Mouse (Mus musculus) thymus, postnatal 4 days (tissue): ENCODE results near the gene Necap1.

Source experiments
- DNase-seq: peaks from one replicate; pipeline ENCODE4 v3.0.0; 2021

Necap1 gene

GRCm38 (mm10) chr6:122873871-122874719, at the start of gene Necap1:
TSS of gene Necap1 (plus strand) at chr6:122874474.
- peak; percentile 98 for DNase-seq

- no peak for DNase-seq
Observed at GRCm38 (mm10) chr6:122825166-122825565, 49.1 kb upstream of the Necap1 start.

GRCm38 (mm10) chr6:122825923-122826742, 48.1 kb upstream of the Necap1 start:
- peak; percentile 66 for DNase-seq

- DNase-seq = peak; percentile 71
Observed at GRCm38 (mm10) chr6:122828086-122828485, 46.2 kb upstream of the Necap1 start.

GRCm38 (mm10) chr6:122832880-122833279, 41.4 kb upstream of the Necap1 start:
- DNase-seq = no peak

GRCm38 (mm10) chr6:122834365-122834764, 39.9 kb upstream of the Necap1 start:
- peak; percentile 71 for DNase-seq

- DNase-seq = no peak
Observed at GRCm38 (mm10) chr6:122836974-122837373, 37.3 kb upstream of the Necap1 start.

- DNase-seq = no peak
Observed at GRCm38 (mm10) chr6:122837539-122837938, 36.7 kb upstream of the Necap1 start.

- no peak for DNase-seq
Observed at GRCm38 (mm10) chr6:122843759-122844158, 30.5 kb upstream of the Necap1 start.

- no peak for DNase-seq
Observed at GRCm38 (mm10) chr6:122852696-122853095, 21.6 kb upstream of the Necap1 start.

- no peak for DNase-seq
Observed at GRCm38 (mm10) chr6:122854552-122854951, 19.7 kb upstream of the Necap1 start.

- DNase-seq = no peak
Observed at GRCm38 (mm10) chr6:122855955-122856354, 18.3 kb upstream of the Necap1 start, which contains the start of gene C3ar1. TSS of gene C3ar1 (minus strand) at chr6:122856161.

- no peak for DNase-seq
Observed at GRCm38 (mm10) chr6:122862434-122862833, 11.8 kb upstream of the Necap1 start.

- DNase-seq = no peak
Observed at GRCm38 (mm10) chr6:122862871-122863270, 11.4 kb upstream of the Necap1 start.

GRCm38 (mm10) chr6:122867914-122868313, 6.4 kb upstream of the Necap1 start:
- peak; percentile 26 for DNase-seq

GRCm38 (mm10) chr6:122869846-122870245, 4.4 kb upstream of the Necap1 start:
- no peak for DNase-seq

GRCm38 (mm10) chr6:122872800-122873199, 1.5 kb upstream of the Necap1 start:
- no peak for DNase-seq

- DNase-seq = no peak
Observed at GRCm38 (mm10) chr6:122874720-122875389, 581 bp downstream of the Necap1 start.

- no peak for DNase-seq
Observed at GRCm38 (mm10) chr6:122879141-122879735, 5.0 kb downstream of the Necap1 start.

- no peak for DNase-seq
Observed at GRCm38 (mm10) chr6:122879781-122880505, 5.7 kb downstream of the Necap1 start.

- no peak for DNase-seq
Observed at GRCm38 (mm10) chr6:122881287-122881686, 7.0 kb downstream of the Necap1 start.

- DNase-seq = no peak
Observed at GRCm38 (mm10) chr6:122883603-122884002, 9.3 kb downstream of the Necap1 start.
